Comparison of ENCODE assay signal across 8 mouse cellular contexts in the genomic region with DNA sequence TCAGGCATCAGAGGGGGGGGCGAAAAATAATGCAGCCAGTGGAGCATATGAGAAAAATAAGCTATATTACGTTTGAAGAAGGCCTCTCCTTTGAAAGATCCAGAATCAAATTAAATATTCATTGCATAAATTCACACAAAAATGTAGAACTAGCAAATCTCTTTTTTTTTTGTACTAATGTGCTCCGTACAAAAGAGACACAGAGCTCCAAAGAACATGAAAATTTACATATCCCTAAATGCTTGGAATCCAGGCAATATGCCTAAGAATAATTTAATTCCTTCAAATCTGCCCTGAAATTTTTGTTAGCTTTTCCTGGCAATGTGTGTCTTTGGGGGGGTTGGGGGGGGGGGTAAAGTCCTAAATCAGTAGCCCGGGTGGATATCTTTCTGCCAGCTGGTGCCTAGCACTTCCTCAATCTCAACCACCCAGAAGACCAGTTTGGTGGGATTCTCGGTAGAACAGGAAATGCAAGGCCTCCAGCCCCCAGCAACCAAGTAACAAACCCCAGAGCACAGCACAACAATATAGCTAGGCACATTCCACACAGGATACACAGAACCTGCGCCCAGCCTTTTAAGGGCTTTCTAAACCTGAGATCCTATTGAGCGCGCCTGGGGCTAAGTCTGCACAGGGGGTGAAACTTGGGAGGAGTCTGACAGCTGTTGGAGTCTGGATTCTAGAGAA. TPM values are rescaled to one million over a fixed set of nuclear protein-coding genes. Genes with fewer than 3 reads are reported as not detected.
DNase-seq lines count a peak whose midpoint lies in the region; ATAC-seq and TF ChIP-seq lines count a peak whose summit lies in the region.

No protein-coding gene starts in this region.

- H3K4me2 ChIP-seq in forebrain, embryonic 14.5 days (ENCODE audit: low read length) = no peak overlapping the region
- no peak overlapping the region for H3K4me2 ChIP-seq in midbrain, embryonic 11.5 days

- intact Hi-C loops in left cerebral cortex, adult 2 months (cut with DNase I) = loop anchor here (10.0 kb wide), 1 partner anchor 885 kb away; no protein-coding TSS in a partner anchor
- intact Hi-C loops in left cerebral cortex, postnatal 10 days (cut with DNase I) = no loop called here

- peak overlapping the region; percentile 61; the same call in 1 of the 2 replicates for H3K27ac ChIP-seq in left cerebral cortex, adult 2 months
- H3K27ac ChIP-seq in forebrain, embryonic 14.5 days (ENCODE audit: low read depth, low read length) = 0 out of 2 replicates have a peak overlapping the region, but pooled peaks have one; percentile 21
- no peak overlapping the region for H3K27ac ChIP-seq in midbrain, embryonic 11.5 days (ENCODE audit: low read depth, low read length)

- TF ChIP-seq CTCF in left cerebral cortex, adult 2 months (IDR thresholded peaks at IDR 0.05) = no peak

- H3K4me1 ChIP-seq in forebrain, embryonic 14.5 days (ENCODE audit: control insufficient read depth, insufficient read depth, low read length) = peaks cover 19% of the 10 kb centered on the region; the same call in 1 of the 2 replicates
- H3K4me1 ChIP-seq in midbrain, embryonic 11.5 days (ENCODE audit: control insufficient read depth, insufficient read depth, low read length) = peaks cover 23% of the 10 kb centered on the region

- no peaks in the 10 kb centered on the region for H3K9me3 ChIP-seq in forebrain, embryonic 14.5 days (replicated peaks; ENCODE audit: control insufficient read depth, low read length)
- no peaks in the 10 kb centered on the region for H3K9me3 ChIP-seq in midbrain, embryonic 11.5 days (ENCODE audit: control insufficient read depth, low read length)

- no peak for DNase-seq in left cerebral cortex, adult 2 months (ENCODE audit: extremely low spot score in 1 of 2, low spot score in 2 of 2)
- no peak for DNase-seq in left cerebral cortex, postnatal 10 days (ENCODE audit: extremely low spot score in 1 of 2, low spot score in 2 of 2)
- DNase-seq in MEL-GATA-1-ER (ENCODE audit: extremely low read depth, low read depth) = peak; percentile 55
- DNase-seq in forebrain, embryonic 14.5 days (ENCODE audit: low spot score) = peak; percentile 34
- no peak for DNase-seq in midbrain, embryonic 11.5 days (ENCODE audit: low spot score, missing footprints)
- no peak for DNase-seq in urinary bladder, postnatal 4 days (ENCODE audit: low spot score in 2 of 2)
- no peak for DNase-seq in adipocyte (ENCODE audit: low spot score)
- no peak for DNase-seq in gastrocnemius, postnatal 10 days

- H3K9ac ChIP-seq in forebrain, embryonic 14.5 days (ENCODE audit: low read length) = no peak overlapping the region
- H3K9ac ChIP-seq in midbrain, embryonic 11.5 days (ENCODE audit: low read length) = no peak overlapping the region

- ATAC-seq in forebrain, embryonic 14.5 days = no peak
- ATAC-seq in midbrain, embryonic 11.5 days (ENCODE audit: low FRiP score) = 0 out of 2 replicates have a peak, but pooled peaks have one; percentile 26

- no peaks in the 10 kb centered on the region for H3K27me3 ChIP-seq in forebrain, embryonic 14.5 days (replicated peaks; ENCODE audit: control insufficient read depth, insufficient read depth, low read length)
- H3K27me3 ChIP-seq in midbrain, embryonic 11.5 days (ENCODE audit: control insufficient read depth, insufficient read depth, low read length) = no peaks in the 10 kb centered on the region

- WGBS in forebrain, embryonic 14.5 days = 27% methylated on average over 8 of the region's 8 CpGs
- WGBS in midbrain, embryonic 11.5 days = 36% methylated on average over 8 of the region's 8 CpGs

- H3K4me3 ChIP-seq in left cerebral cortex, adult 2 months = no peak overlapping the region
- H3K4me3 ChIP-seq in forebrain, embryonic 14.5 days (ENCODE audit: low read depth, low read length) = no peak overlapping the region
- no peak overlapping the region for H3K4me3 ChIP-seq in midbrain, embryonic 11.5 days (ENCODE audit: low read depth, low read length)

- H3K36me3 ChIP-seq in forebrain, embryonic 14.5 days (ENCODE audit: control insufficient read depth, insufficient read depth, low read length) = peaks cover 12% of the 10 kb centered on the region; the same call in 1 of the 2 replicates
- no peaks in the 10 kb centered on the region; the same call in 1 of the 2 replicates for H3K36me3 ChIP-seq in midbrain, embryonic 11.5 days (ENCODE audit: control insufficient read depth, insufficient read depth, low read length)

RNA-seq across cellular contexts. Expression of a gene that starts 7.9 kb away (rescaled TPM):
- total RNA-seq in left cerebral cortex, adult 2 months (2021) = 100 to 1,000 TPM; 136 to 159 TPM
- total RNA-seq in left cerebral cortex, postnatal 10 days (2021) = 100 to 1,000 TPM; 142 to 147 TPM
- 26.8 and 41.6 TPM in 2 replicates for polyA plus RNA-seq in forebrain, embryonic 14.5 days (2014; fragmentation: Nextera tagmentation; extraction: Ambion mirVana)
- 13.6 and 13.9 TPM in 2 replicates for polyA plus RNA-seq in midbrain, embryonic 11.5 days (2014; fragmentation: Nextera tagmentation; extraction: Ambion mirVana)
- total RNA-seq in gastrocnemius, postnatal 10 days (2021) = 10 to 100 TPM; 37.5 to 41.3 TPM

Comparison
In these comparisons a context has a peak if more than half of its experiments do, and no peak if none do; other contexts are left out.
1. DNase-seq: peak in MEL-GATA-1-ER (single experiment) and forebrain, embryonic 14.5 days (single experiment); none in left cerebral cortex, adult 2 months (0 of 2), left cerebral cortex, postnatal 10 days (0 of 2), midbrain, embryonic 11.5 days (single experiment), urinary bladder, postnatal 4 days (0 of 2), adipocyte (single experiment) and gastrocnemius, postnatal 10 days (single experiment).